Mouse (Mus musculus) mouse trophoblast stem cell (cell line): ENCODE measurements around the gene Olfr791.

Experiments
- in situ Hi-C, 2 experiments: fragments of 300-500 bp; cut with MseI, MboI; formaldehyde crosslinking; loops; 2 replicates in 1 of 2; 3 replicates in 1 of 2; pipeline ENCODE4 v1.15.1; 2025

Olfr791 gene

DNA sequence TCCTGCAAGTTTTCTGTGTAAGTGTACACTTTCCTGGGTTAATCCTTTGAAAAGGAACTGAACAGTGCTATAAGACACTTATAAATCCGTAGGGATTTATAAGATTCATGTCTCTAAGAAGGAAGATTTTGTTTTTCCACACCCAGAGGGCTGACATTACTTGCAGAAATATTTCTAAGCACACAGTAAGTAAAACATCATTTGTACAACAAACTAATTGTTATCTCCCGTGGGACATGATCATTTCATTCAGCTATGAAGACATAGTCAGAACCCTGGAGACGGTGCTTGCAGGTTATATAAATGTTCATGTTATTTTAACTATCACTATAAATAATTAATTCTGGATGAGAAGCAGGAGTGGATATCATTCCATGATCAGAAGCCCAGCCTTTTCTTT, at the start of gene Olfr791:
Olfr791 (plus strand) TSS at position 301 of the 400 bp plus-strand sequence.
- in situ Hi-C loops = no loop called here

DNA sequence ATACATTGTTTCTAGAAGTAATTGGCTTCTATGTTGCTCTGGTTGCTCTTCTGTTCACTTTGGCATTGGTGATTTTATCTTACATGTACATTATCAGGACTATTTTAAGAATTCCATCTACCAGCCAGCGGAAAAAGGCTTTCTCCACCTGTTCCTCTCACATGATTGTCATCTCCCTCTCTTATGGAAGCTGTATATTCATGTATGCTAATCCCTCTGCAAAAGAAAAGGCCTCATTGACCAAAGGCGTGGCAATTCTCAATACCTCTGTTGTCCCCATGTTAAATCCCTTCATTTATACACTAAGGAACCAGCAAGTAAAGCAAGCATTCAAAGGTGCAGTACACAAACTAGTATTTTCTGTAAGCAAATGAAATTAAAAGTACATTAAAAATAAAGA, 48.3 kb upstream of the Olfr791 start:
- in situ Hi-C loops = no loop called here

DNA sequence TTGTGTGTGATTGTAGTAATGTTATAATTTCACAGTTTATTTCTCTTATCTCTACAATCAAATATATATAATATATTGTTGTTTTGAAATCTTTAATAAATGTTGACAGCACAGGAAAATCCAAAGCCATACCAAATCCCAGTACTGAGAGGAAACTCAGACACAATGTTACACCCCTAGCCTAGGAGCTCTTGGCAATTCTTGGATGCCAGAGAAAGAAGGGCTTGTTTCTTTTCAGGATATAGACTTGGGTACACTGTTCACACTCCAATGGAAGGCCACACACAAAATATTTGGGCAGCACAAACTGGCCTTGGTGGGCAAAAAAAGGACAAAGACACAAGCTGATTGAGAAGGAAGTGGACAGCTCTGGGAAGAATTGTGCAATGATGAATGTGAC, 47.9 kb upstream of the Olfr791 start:
- in situ Hi-C loops = no loop called here

- in situ Hi-C loops = no loop called here
Measured at GRCm38 (mm10) chr10:129484452-129484851, 37.1 kb upstream of the Olfr791 start, which contains the start of gene Olfr789. Gene Olfr789 (plus strand): TSS chr10:129484752.

GRCm38 (mm10) chr10:129490101-129490500, 31.5 kb upstream of the Olfr791 start:
- in situ Hi-C loops = no loop called here

DNA sequence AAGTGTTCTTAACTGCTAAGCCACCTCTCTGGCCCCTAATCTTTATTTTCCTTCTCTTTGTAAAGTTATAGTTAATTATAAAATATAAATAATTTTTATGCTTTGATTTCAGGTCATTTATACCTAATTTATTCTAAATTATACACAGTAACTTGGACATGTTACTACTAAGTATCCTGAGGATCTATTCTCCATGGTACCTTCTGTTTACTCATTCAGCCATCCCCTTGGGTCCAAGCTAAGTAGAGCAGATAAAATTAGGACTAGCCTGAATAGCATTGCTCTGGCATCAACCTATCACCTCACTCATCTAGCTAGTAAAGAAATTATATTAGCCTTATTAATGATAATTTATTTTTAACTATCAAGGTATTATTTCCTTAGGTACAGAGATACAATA, 23.4 kb upstream of the Olfr791 start, which contains the start of gene Olfr790:
Olfr790 (plus strand) TSS at position 301 of the 400 bp plus-strand sequence.
- in situ Hi-C loops = no loop called here

- in situ Hi-C loops = no loop called here
Measured at GRCm38 (mm10) chr10:129538862-129539261, 17.3 kb downstream of the Olfr791 start, which contains the start of gene Olfr792. Gene Olfr792 (plus strand): TSS chr10:129539162.

GRCm38 (mm10) chr10:129549354-129549753, 27.8 kb downstream of the Olfr791 start:
- in situ Hi-C loops = no loop called here

DNA sequence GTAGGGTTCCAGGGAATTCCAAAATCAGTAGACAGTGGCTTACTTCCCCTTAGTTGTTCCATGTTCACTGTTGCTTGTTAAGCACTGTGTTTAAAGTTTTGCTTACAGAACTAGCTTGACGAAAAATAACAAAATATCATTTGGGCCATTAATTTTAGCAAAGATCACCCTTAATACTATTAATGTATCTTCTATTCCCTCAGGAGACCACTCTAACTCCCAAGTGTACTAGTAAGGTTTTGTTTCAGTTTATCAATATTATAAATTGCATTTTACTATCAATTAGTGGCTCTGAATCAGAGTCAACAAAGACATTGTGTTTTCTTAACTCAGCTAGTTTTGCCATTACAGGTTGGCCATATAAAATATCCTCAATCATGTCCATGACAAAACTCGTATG, 45.8 kb downstream of the Olfr791 start, which contains the start of gene Olfr794:
Olfr794 (plus strand) TSS at position 301 of the 400 bp plus-strand sequence.
- in situ Hi-C loops = no loop called here

DNA sequence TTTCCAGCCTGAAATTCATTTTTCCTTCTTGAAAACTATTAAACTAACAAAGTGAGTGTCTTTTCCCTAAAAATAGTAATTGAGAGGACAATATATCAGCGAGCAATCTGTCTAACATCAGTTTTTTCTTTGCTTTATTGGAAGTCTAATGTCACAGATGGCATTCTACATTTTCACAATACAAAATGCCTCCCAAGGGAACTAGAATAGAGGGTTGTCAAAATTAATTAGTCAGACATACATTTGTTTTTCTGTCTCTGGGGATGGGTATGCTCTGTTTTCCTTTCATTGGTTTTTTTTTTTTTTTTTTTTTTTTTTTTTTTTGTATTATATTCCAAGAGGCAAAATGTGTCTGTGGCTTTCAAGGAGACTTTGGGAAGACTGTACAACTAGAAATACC, 55.5 kb downstream of the Olfr791 start:
- in situ Hi-C loops = no loop called here
